Mouse (Mus musculus) neural tube, embryonic 10.5 days (tissue): ENCODE data around the gene Lgals7.
"Not testable (repeated sequence)": the region's sequence is repeated elsewhere in the genome, so short reads cannot be mapped to it uniquely, and the experiment has no call there.

Experiments used
- DNase-seq: peaks from one replicate; pipeline ENCODE4 v3.0.0-alpha.2; 2017; ENCODE audit warnings: low spot score; ENCODE audit errors: extremely low spot score

Lgals7 gene

GRCm38 (mm10) chr7:28877155-28877554 lies 13.5 kb downstream of the Lgals7 start:
- DNase-seq: no peak

GRCm38 (mm10) chr7:28877856-28878255 lies 14.2 kb downstream of the Lgals7 start:
- no peak for DNase-seq

DNA sequence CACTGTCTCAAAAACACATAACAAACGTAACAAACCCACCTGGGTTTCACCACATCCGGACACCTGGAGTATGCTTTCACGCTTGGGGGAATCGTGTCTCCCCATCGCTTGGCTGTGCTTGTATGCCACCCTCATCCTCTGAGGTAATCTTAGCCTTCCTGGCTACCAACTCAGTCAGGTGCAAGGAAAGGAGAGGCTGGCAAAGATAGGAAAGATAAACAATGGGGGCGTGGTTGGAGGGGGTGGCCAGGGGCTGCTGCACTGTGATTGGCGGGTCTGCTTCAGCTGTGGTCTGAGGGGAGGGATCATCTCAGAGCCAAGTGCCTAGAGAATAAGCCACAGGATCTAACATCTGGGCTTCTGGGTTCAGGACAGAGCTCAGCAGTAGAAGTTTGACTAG lies 16.0 kb downstream of the Lgals7 start:
- no peak for DNase-seq

- DNase-seq: no peak
Measured at GRCm38 (mm10) chr7:28880554-28880953, 16.9 kb downstream of the Lgals7 start.

DNA sequence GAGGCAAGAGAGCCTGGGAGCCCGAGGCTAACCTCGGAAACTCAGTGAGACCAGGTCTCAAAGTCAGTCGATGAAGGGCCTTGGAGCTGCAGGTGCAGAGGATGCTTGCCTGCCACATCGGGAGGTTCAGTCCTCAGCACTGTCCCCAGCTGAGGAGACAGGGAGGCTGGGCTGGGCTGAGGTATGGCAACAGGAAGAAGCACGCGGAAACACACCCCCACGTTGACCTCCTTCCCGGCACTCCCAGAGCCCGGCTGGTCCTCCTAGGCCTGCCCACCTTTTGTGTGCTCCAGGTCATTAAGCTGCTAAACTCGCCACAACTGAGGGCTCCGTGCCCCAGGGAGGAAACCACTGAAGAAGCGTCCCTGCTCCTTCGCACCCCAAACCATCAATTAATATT lies 17.5 kb downstream of the Lgals7 start, which contains the start of gene Capn12:
Capn12 (plus strand) TSS at position 224 of the 400 bp plus-strand sequence.
- no peak for DNase-seq

GRCm38 (mm10) chr7:28883039-28883438 lies 19.4 kb downstream of the Lgals7 start:
- DNase-seq: no peak

DNA sequence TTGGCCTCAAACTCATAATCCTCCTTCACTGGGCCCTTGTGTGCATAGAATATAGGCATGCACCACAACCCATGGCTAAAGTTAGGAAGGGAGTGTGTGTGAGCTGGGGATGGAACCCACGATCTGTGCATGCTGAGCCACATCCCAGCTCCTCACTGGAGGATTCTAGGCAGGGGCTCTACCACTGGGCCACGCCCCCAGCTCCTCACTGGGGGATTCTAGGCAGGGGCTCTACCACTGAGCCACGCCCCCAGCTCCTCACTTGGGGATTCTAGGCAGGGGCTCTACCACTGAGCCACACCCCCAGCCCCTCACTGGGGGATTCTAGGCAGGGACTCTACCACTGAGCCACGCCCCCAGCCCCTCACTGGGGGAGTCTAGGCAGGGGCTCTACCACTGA lies 20.1 kb downstream of the Lgals7 start:
- not testable (repeated sequence) for DNase-seq

DNA sequence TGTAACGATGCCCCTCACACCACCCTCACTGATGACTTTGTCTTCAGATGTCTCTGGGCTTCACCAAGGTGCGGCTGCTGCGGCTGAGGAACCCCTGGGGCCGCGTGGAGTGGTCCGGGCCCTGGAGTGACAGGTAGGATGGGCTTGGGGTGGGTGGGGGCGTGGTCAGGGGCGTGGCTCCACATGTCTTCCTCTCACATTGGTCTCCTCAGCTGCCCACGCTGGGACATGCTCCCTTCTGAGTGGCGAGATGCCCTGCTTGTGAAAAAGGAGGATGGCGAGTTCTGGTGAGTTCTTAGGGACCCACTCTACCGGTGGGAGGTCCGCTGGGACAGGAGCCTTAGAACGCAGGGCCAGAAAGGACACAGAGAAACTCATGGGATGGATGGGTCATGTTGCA lies 22.8 kb downstream of the Lgals7 start:
- DNase-seq: no peak

DNA sequence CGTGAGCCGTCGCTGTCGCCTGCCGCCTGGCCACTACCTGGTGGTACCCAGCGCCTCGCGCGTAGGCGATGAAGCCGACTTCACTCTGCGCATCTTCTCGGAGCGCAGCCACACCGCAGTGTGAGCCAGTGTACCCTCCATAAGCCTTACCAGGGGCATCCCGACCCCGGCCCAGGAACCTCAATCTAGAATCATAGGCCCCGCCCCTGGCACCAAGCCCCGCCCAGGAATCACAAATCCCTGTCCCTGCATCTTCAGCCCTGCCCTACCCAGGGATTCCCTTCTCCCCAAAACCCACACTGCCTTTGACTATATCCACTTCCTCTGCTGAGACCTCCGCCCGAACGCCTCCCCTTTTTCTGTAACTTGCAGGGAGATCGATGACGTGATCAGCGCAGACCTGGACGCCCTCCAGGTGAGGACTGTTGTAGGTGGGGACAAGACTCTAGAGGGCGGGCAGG lies 25.1 kb downstream of the Lgals7 start:
- DNase-seq: no peak

- DNase-seq: no peak
Measured at GRCm38 (mm10) chr7:28892601-28893000, 28.9 kb downstream of the Lgals7 start.

DNA sequence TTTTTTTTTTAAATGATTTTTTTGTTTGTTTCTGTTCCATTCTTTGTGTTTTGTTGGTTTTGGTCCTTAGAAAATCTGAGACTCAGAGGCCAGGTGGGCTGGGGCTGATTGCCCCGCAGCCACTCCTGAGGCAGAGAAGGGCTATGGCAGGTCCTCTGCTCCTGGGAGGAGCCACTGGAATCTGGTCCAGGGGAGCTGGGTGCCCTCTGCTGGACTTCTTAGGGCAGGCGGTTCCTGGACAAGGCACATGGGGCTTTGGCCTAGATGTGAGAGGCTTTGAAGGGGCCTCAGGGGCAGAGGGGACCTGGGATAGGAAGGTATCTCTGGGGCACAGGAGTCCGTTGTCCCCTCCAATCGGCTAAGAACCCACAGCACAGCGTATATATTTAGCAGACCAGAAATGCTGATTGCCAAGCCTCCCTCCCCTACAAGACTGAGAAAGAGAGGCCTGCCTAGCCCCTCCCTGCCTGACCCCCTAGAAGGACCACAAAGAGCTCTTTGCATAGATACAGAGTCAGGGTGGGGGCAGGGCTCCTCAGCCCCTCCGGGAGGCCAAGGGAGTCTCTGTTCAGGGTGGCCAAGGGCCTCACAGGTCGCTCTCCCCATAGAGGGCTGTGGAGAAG lies 30.1 kb downstream of the Lgals7 start:
- peak; percentile 56 for DNase-seq

DNA sequence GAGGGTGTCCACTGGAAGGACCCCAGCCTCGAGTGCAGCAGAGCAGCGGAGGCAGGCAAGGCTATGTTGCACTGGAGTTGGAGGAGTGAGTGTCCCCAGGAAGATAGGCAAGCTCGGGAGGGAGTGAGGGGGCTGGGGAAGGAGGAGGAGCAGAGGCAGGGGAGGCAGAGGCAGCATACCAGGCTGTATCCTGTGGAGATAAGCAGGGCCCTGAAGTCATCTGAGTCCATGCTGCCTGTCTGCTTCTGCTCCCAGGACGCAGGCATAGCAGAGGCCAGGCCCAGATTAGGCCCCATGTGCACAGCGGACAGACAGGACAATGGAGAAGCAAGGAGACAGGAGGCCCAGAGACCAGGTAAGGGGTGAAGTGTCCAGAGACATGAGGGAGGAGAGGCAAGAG lies 31.3 kb downstream of the Lgals7 start:
- DNase-seq: no peak

DNA sequence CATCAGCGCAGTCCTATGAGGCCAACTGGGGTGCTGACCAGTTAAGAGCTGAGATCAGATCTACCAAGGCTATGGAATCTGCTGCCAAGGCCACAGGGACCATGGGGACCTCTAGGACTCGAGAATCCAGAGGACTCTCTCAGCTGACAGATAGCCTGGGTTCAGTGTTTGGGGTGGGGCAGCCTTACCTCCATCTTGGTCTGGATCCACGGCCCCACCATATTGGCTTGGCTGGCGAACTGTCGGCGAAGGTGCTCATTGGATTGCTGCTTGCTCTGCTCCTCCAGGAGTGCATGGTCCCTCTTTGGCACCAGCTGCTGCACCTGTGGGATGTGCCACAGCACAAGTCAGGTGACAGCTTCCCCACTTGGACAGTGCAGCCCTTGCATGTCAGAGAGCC lies 34.0 kb downstream of the Lgals7 start:
- no peak for DNase-seq

GRCm38 (mm10) chr7:28899972-28900371 lies 36.3 kb downstream of the Lgals7 start:
- DNase-seq: no peak

DNA sequence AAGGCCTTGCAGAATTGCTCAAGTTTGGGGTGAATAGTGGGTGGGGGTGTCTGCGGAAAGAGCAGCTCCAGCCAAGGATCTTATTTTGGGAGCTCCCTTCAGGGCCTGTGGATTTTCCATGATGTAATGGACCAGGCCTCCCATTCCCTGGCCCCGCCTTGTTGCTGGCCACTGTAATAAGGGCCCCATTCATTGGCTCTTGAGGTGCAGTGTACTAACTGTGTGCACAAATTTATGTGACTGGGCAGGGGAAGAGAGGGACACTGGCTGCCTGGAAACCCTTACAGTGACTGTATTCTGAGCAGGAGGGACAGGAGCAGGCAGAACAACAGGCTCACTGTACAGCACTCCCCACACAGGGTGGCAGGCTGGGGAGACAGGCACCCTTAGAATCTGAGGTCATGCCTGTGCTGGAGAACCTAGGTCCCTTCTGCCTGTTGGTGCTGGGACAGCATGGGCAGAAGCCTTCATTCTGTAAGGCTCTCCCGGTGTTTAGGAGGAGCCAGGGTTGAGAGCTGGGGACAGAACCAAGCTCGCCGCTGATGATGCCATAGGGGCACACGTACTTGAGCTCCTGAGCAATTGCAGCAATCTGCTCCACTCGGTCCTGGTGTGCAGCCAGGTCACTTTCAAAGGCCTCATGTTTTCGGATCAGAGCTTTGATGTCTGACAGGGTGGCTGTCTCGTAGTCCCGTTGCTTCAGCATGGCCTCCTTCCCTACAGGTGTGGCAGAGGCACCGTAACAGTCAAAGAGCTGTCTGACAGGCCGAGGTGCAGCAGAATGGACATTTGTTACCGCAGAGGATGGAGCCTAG lies 37.9 kb downstream of the Lgals7 start:
- DNase-seq: no peak

DNA sequence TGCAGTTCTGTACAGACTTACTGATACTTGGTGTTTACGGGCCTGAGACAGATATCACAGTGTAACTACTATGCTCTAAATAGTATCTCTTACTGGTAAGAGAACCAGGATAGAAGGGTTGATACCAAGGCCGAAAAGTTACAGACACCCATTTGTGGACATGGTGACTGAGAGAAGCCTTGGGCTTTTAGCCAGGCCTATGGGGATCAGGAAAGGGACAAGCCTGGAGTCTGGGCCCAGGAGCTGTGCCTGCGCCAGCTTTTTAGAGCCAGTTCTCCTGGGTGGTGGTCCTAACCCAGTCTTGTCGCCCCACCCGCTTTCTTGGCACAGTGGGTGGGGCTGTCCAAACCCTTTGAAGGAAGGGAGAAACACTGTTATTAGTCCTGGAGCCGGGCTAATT lies 38.5 kb downstream of the Lgals7 start:
- DNase-seq: no peak

GRCm38 (mm10) chr7:28902809-28903208 lies 39.2 kb downstream of the Lgals7 start:
- DNase-seq: no peak

- DNase-seq: no peak
Measured at GRCm38 (mm10) chr7:28903778-28904177, 40.1 kb downstream of the Lgals7 start.

DNA sequence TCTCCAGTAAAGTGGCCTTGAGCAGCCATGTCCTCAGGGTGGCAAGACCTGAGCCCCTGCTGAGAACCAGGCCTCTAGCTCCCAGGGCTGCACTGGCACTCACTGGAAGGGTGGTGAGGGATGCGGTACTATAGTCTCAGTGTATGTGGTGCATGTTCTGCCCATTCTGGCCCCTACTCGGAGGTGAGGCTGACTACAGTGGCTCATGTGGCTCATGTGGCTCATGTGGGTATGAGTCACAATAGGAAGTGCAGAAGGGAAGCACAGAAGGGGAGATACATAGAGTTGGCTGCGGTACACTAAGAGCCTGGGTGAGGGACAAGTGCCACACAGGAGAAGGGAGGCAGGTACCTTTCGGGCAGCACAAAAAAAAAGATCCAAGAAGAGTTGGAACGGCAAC lies 43.5 kb downstream of the Lgals7 start:
- DNase-seq: no peak

DNA sequence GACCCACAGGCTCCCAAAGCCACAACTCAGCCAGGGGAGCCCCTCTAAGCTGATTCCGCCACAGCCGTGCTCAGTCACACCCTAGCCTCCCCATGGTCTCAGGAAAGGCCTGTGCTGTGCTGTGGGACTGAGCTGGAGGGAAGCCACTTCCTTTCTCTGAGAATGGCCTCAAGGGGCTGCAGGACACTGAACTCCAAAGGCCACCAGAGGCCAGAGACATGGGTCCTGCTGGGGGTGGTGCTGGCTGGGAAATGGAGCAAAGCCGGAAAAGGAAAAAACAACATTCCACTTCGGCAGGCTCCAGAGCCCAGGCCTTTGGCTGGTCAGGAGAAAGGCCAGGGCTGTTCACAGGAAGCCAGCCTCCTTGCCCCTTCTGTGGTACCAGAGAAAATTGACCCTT lies 48.0 kb downstream of the Lgals7 start:
- DNase-seq: no peak

DNA sequence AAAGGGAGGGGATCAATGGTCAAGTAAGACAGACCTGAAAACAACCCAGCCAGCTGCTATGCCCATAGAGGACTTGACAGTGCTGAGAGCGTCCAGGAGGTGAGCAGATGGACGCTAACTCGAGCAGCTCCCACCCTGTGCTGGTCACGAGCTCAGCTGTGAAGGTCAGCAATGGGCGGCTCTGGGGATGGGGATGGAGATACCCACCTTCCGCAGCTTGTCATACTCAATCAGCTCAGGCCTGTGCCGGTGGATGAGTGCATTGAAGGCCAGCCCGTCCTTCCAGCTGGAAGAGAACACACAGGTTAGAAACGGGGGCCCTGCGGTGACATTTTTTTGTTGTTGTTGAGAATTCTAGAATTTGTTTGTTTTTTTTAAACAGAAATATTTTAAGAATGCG lies 49.5 kb downstream of the Lgals7 start:
- no peak for DNase-seq
